Mouse (Mus musculus): ENCODE data around the gene Col23a1. TPM values are rescaled to one million over a fixed set of nuclear protein-coding genes. Genes with fewer than 3 reads are reported as not detected.

Col23a1 gene
- total RNA-seq, 2 experiments from 2014 or later, result 11.1 TPM

- intact Hi-C loops (cut with DNase I), result no loop called here
- DNase-seq, result no peak
These were observed 180.8 kb downstream of the Col23a1 start for GRCm38 (mm10) chr11:51470383-51471144.

- no peak for DNase-seq
- intact Hi-C loops (cut with DNase I), result no loop called here
These were observed 184.0 kb downstream of the Col23a1 start for GRCm38 (mm10) chr11:51473686-51474085.

- intact Hi-C loops (cut with DNase I), result no loop called here
- no peak for DNase-seq
These were observed 186.8 kb downstream of the Col23a1 start for GRCm38 (mm10) chr11:51476543-51476942.

- peak; percentile 60 for DNase-seq
- intact Hi-C loops (cut with DNase I), result no loop called here
These were observed 187.9 kb downstream of the Col23a1 start for GRCm38 (mm10) chr11:51477571-51477970.

- intact Hi-C loops (cut with DNase I), result no loop called here
- no peak for DNase-seq
These were observed 192.5 kb downstream of the Col23a1 start for GRCm38 (mm10) chr11:51482251-51482650.

GRCm38 (mm10) chr11:51485051-51485521 lies 195.4 kb downstream of the Col23a1 start:
- intact Hi-C loops (cut with DNase I), result no loop called here
- no peak for DNase-seq

GRCm38 (mm10) chr11:51485775-51486464 lies 196.2 kb downstream of the Col23a1 start:
- DNase-seq, result no peak
- intact Hi-C loops (cut with DNase I), result no loop called here

GRCm38 (mm10) chr11:51488813-51489212 lies 199.1 kb downstream of the Col23a1 start:
- intact Hi-C loops (cut with DNase I), result no loop called here
- no peak for DNase-seq

GRCm38 (mm10) chr11:51493421-51493820 lies 203.7 kb downstream of the Col23a1 start:
- DNase-seq, result no peak
- intact Hi-C loops (cut with DNase I), result no loop called here

GRCm38 (mm10) chr11:51494178-51494577 lies 204.5 kb downstream of the Col23a1 start:
- DNase-seq, result no peak

GRCm38 (mm10) chr11:51499776-51500175 lies 210.1 kb downstream of the Col23a1 start:
- intact Hi-C loops (cut with DNase I), result no loop called here
- DNase-seq, result no peak

More at GRCm38 (mm10) chr11:51494178-51494577, 204.5 kb downstream of the Col23a1 start:
- intact Hi-C loops (cut with DNase I), result no loop called here

GRCm38 (mm10) chr11:51502431-51502851 lies 212.7 kb downstream of the Col23a1 start:
- intact Hi-C loops (cut with DNase I), result no loop called here

GRCm38 (mm10) chr11:51504946-51505345 lies 215.2 kb downstream of the Col23a1 start:
- intact Hi-C loops (cut with DNase I), result no loop called here
- peak; percentile 80 for DNase-seq

More at GRCm38 (mm10) chr11:51502431-51502851, 212.7 kb downstream of the Col23a1 start:
- no peak for DNase-seq

- intact Hi-C loops (cut with DNase I), result no loop called here
- DNase-seq, result no peak
These were observed 218.3 kb downstream of the Col23a1 start for GRCm38 (mm10) chr11:51508053-51508452.

GRCm38 (mm10) chr11:51509211-51509610 lies 219.5 kb downstream of the Col23a1 start:
- no peak for DNase-seq
- intact Hi-C loops (cut with DNase I), result no loop called here

- DNase-seq, result no peak
- intact Hi-C loops (cut with DNase I), result no loop called here
These were observed 223.3 kb downstream of the Col23a1 start for GRCm38 (mm10) chr11:51513019-51513418.

- peak; percentile 66 for DNase-seq
- intact Hi-C loops (cut with DNase I), result no loop called here
These were observed 225.6 kb downstream of the Col23a1 start for GRCm38 (mm10) chr11:51515346-51515745.

GRCm38 (mm10) chr11:51518100-51518499 lies 228.4 kb downstream of the Col23a1 start:
- no peak for DNase-seq
- intact Hi-C loops (cut with DNase I), result no loop called here

GRCm38 (mm10) chr11:51518585-51518984 lies 228.9 kb downstream of the Col23a1 start:
- intact Hi-C loops (cut with DNase I), result no loop called here
- DNase-seq, result no peak

- DNase-seq, result no peak
- intact Hi-C loops (cut with DNase I), result no loop called here
These were observed 231.7 kb downstream of the Col23a1 start for GRCm38 (mm10) chr11:51521440-51521839.

- DNase-seq, result no peak
- intact Hi-C loops (cut with DNase I), result no loop called here
These were observed 233.5 kb downstream of the Col23a1 start for GRCm38 (mm10) chr11:51523215-51523614.

- no peak for DNase-seq
- intact Hi-C loops (cut with DNase I), result no loop called here
These were observed 233.9 kb downstream of the Col23a1 start for GRCm38 (mm10) chr11:51523625-51524024.

All from left cerebral cortex, postnatal 4 days (tissue).